Mouse (Mus musculus) erythroblast, embryonic 14.5 days (primary cell): ENCODE data around the gene Wnt3.

Experiments
- GATA1 ChIP-seq: IDR thresholded peaks from 2 replicates; pipeline ENCODE4 v1.6.1; 2012; ENCODE audit warnings: low read length, inconsistent platforms, mixed read lengths
- TAL1 ChIP-seq: IDR thresholded peaks from 3 replicates; pipeline ENCODE4 v1.6.1; 2012; ENCODE audit warnings: low read length, inconsistent platforms, mixed read lengths

- TF ChIP-seq TAL1 (no peak), GATA1 (no peak)
These were observed 2.7 kb upstream of the Wnt3 start for GRCm38 (mm10) chr11:103771160-103771817.
